Mouse (Mus musculus): ENCODE results near the gene Ptms.

GRCm38 (mm10) chr6:124918331-124918690, 1.6 kb downstream of the Ptms start:
- TF ChIP-seq POLR2A (IDR thresholded peaks at IDR 0.05; ENCODE audit: insufficient read length, low read depth), result no peak
- TF ChIP-seq TCF12 (IDR thresholded peaks at IDR 0.05; ENCODE audit: insufficient read depth, poor library complexity, severe bottlenecking), result no peak
- no peak for TF ChIP-seq CEBPB (IDR thresholded peaks at IDR 0.05; ENCODE audit: insufficient read depth, poor library complexity, severe bottlenecking)
